Mouse (Mus musculus): ENCODE results near the gene Neb. TPM values are rescaled to one million over a fixed set of nuclear protein-coding genes. Genes with fewer than 3 reads are reported as not detected.

The Neb gene
- polyA plus RNA-seq, 1 experiment from 2014 or later: 1.2 TPM

GRCm38 (mm10) chr2:52421197-52421596 lies 42.9 kb upstream of the Neb start:
- Histone ChIP-seq H3K36me3 (ENCODE audit: control insufficient read depth, insufficient read depth, low read length) (peaks cover 5% of the 10 kb centered on the region), H3K4me1 (replicated peaks; ENCODE audit: control insufficient read depth, insufficient read depth, low read length) (peaks cover 44% of the 10 kb centered on the region), H3K27me3 (replicated peaks; ENCODE audit: control insufficient read depth, insufficient read depth, low read length) (no peaks in the 10 kb centered on the region), H3K9ac (ENCODE audit: low read depth, low read length) (no peak overlapping the region), H3K27ac (ENCODE audit: low read depth, low read length) (peak overlapping the region; percentile 3; the same call in 1 of the 2 replicates), H3K4me3 (ENCODE audit: low read depth, low read length) (no peak overlapping the region), H3K9me3 (ENCODE audit: control insufficient read depth, low read length) (no peaks in the 10 kb centered on the region), H3K4me2 (peak overlapping the region; percentile 81)
- no peak for DNase-seq (ENCODE audit: low spot score)
- ATAC-seq (replicated peaks; ENCODE audit: low FRiP score): no peak
- 43% methylated on average over 6 of the region's 6 CpGs for WGBS

GRCm38 (mm10) chr2:52420001-52420710 lies 41.9 kb upstream of the Neb start:
- WGBS: 86% methylated on average over 7 of the region's 7 CpGs
- H3K9me3 ChIP-seq (ENCODE audit: control insufficient read depth, low read length): no peaks in the 10 kb centered on the region
- H3K27me3 ChIP-seq (replicated peaks; ENCODE audit: control insufficient read depth, insufficient read depth, low read length): no peaks in the 10 kb centered on the region
- H3K4me2 ChIP-seq: peak overlapping the region; percentile 24; the same call in 1 of the 2 replicates
- H3K27ac ChIP-seq (ENCODE audit: low read depth, low read length): no peak overlapping the region
- peaks cover 13% of the 10 kb centered on the region for H3K36me3 ChIP-seq (ENCODE audit: control insufficient read depth, insufficient read depth, low read length)
- no peak overlapping the region for H3K9ac ChIP-seq (ENCODE audit: low read depth, low read length)
- H3K4me3 ChIP-seq (ENCODE audit: low read depth, low read length): no peak overlapping the region
- DNase-seq (ENCODE audit: low spot score) (no peak), ATAC-seq (replicated peaks; ENCODE audit: low FRiP score) (no peak)
- H3K4me1 ChIP-seq (replicated peaks; ENCODE audit: control insufficient read depth, insufficient read depth, low read length): peaks cover 40% of the 10 kb centered on the region

- 0 out of 2 replicates have a peak overlapping the region, but pooled peaks have one; percentile 8 for H3K4me2 ChIP-seq
- H3K27ac ChIP-seq (ENCODE audit: low read depth, low read length): no peak overlapping the region
- DNase-seq (ENCODE audit: low spot score) (no peak), ATAC-seq (replicated peaks; ENCODE audit: low FRiP score) (no peak)
- no peaks in the 10 kb centered on the region for H3K9me3 ChIP-seq (ENCODE audit: control insufficient read depth, low read length)
- H3K4me1 ChIP-seq (replicated peaks; ENCODE audit: control insufficient read depth, insufficient read depth, low read length): peaks cover 40% of the 10 kb centered on the region
- H3K4me3 ChIP-seq (ENCODE audit: low read depth, low read length): no peak overlapping the region
- no peak overlapping the region for H3K9ac ChIP-seq (ENCODE audit: low read depth, low read length)
- peaks cover 13% of the 10 kb centered on the region for H3K36me3 ChIP-seq (ENCODE audit: control insufficient read depth, insufficient read depth, low read length)
- WGBS: 62% methylated on average over 6 of the region's 6 CpGs
- no peaks in the 10 kb centered on the region for H3K27me3 ChIP-seq (replicated peaks; ENCODE audit: control insufficient read depth, insufficient read depth, low read length)
Observed at GRCm38 (mm10) chr2:52419295-52419694, 41.0 kb upstream of the Neb start.

GRCm38 (mm10) chr2:52412524-52413037 lies 34.3 kb upstream of the Neb start:
- H3K4me2 ChIP-seq: no peak overlapping the region
- DNase-seq (ENCODE audit: low spot score) (no peak), ATAC-seq (replicated peaks; ENCODE audit: low FRiP score) (no peak)
- H3K36me3 ChIP-seq (ENCODE audit: control insufficient read depth, insufficient read depth, low read length): peaks cover 56% of the 10 kb centered on the region
- no peak overlapping the region for H3K27ac ChIP-seq (ENCODE audit: low read depth, low read length)
- no peak overlapping the region for H3K4me3 ChIP-seq (ENCODE audit: low read depth, low read length)
- 92% methylated on average over 5 of the region's 5 CpGs for WGBS
- H3K27me3 ChIP-seq (replicated peaks; ENCODE audit: control insufficient read depth, insufficient read depth, low read length): no peaks in the 10 kb centered on the region
- peaks cover 21% of the 10 kb centered on the region for H3K9me3 ChIP-seq (ENCODE audit: control insufficient read depth, low read length)
- H3K4me1 ChIP-seq (replicated peaks; ENCODE audit: control insufficient read depth, insufficient read depth, low read length): no peaks in the 10 kb centered on the region
- H3K9ac ChIP-seq (ENCODE audit: low read depth, low read length): no peak overlapping the region

GRCm38 (mm10) chr2:52406480-52406879 lies 28.2 kb upstream of the Neb start:
- DNase-seq (ENCODE audit: low spot score) (no peak), ATAC-seq (replicated peaks; ENCODE audit: low FRiP score) (no peak)
- Histone ChIP-seq H3K9me3 (ENCODE audit: control insufficient read depth, low read length) (peaks cover 21% of the 10 kb centered on the region), H3K4me2 (no peak overlapping the region), H3K36me3 (ENCODE audit: control insufficient read depth, insufficient read depth, low read length) (peaks cover 43% of the 10 kb centered on the region), H3K4me3 (ENCODE audit: low read depth, low read length) (no peak overlapping the region), H3K27ac (ENCODE audit: low read depth, low read length) (no peak overlapping the region), H3K27me3 (replicated peaks; ENCODE audit: control insufficient read depth, insufficient read depth, low read length) (no peaks in the 10 kb centered on the region), H3K9ac (ENCODE audit: low read depth, low read length) (no peak overlapping the region), H3K4me1 (replicated peaks; ENCODE audit: control insufficient read depth, insufficient read depth, low read length) (no peaks in the 10 kb centered on the region)
- 93% methylated on average over 1 of the region's 1 CpGs for WGBS

- Histone ChIP-seq H3K4me2 (no peak overlapping the region), H3K36me3 (ENCODE audit: control insufficient read depth, insufficient read depth, low read length) (peaks cover 35% of the 10 kb centered on the region), H3K4me1 (replicated peaks; ENCODE audit: control insufficient read depth, insufficient read depth, low read length) (no peaks in the 10 kb centered on the region), H3K9ac (ENCODE audit: low read depth, low read length) (no peak overlapping the region), H3K27me3 (replicated peaks; ENCODE audit: control insufficient read depth, insufficient read depth, low read length) (no peaks in the 10 kb centered on the region), H3K9me3 (ENCODE audit: control insufficient read depth, low read length) (peaks cover 10% of the 10 kb centered on the region), H3K4me3 (ENCODE audit: low read depth, low read length) (no peak overlapping the region), H3K27ac (ENCODE audit: low read depth, low read length) (no peak overlapping the region)
- DNase-seq (ENCODE audit: low spot score) (no peak), ATAC-seq (replicated peaks; ENCODE audit: low FRiP score) (no peak)
- WGBS: 95% methylated on average over 5 of the region's 5 CpGs
Observed at GRCm38 (mm10) chr2:52405238-52405637, 27.0 kb upstream of the Neb start.

- Histone ChIP-seq H3K36me3 (ENCODE audit: control insufficient read depth, insufficient read depth, low read length) (no peaks in the 10 kb centered on the region), H3K4me2 (no peak overlapping the region), H3K9me3 (ENCODE audit: control insufficient read depth, low read length) (no peaks in the 10 kb centered on the region), H3K27ac (ENCODE audit: low read depth, low read length) (no peak overlapping the region), H3K4me3 (ENCODE audit: low read depth, low read length) (no peak overlapping the region), H3K4me1 (replicated peaks; ENCODE audit: control insufficient read depth, insufficient read depth, low read length) (no peaks in the 10 kb centered on the region), H3K27me3 (replicated peaks; ENCODE audit: control insufficient read depth, insufficient read depth, low read length) (no peaks in the 10 kb centered on the region), H3K9ac (ENCODE audit: low read depth, low read length) (no peak overlapping the region)
- WGBS: 82% methylated on average over 5 of the region's 5 CpGs
- DNase-seq (ENCODE audit: low spot score) (no peak), ATAC-seq (replicated peaks; ENCODE audit: low FRiP score) (no peak)
Observed at GRCm38 (mm10) chr2:52394529-52394928, 16.3 kb upstream of the Neb start.

GRCm38 (mm10) chr2:52390415-52390975 lies 12.2 kb upstream of the Neb start:
- no peak for DNase-seq (ENCODE audit: low spot score)
- 64% methylated on average over 2 of the region's 2 CpGs for WGBS
- Histone ChIP-seq H3K4me3 (ENCODE audit: low read depth, low read length) (no peak overlapping the region), H3K9me3 (ENCODE audit: control insufficient read depth, low read length) (no peaks in the 10 kb centered on the region), H3K27ac (ENCODE audit: low read depth, low read length) (no peak overlapping the region), H3K27me3 (replicated peaks; ENCODE audit: control insufficient read depth, insufficient read depth, low read length) (no peaks in the 10 kb centered on the region), H3K4me1 (replicated peaks; ENCODE audit: control insufficient read depth, insufficient read depth, low read length) (no peaks in the 10 kb centered on the region), H3K4me2 (no peak overlapping the region), H3K9ac (ENCODE audit: low read depth, low read length) (no peak overlapping the region), H3K36me3 (ENCODE audit: control insufficient read depth, insufficient read depth, low read length) (no peaks in the 10 kb centered on the region)
- no peak for ATAC-seq (replicated peaks; ENCODE audit: low FRiP score)

- WGBS: 74% methylated on average over 3 of the region's 3 CpGs
- Histone ChIP-seq H3K4me1 (replicated peaks; ENCODE audit: control insufficient read depth, insufficient read depth, low read length) (no peaks in the 10 kb centered on the region), H3K4me3 (ENCODE audit: low read depth, low read length) (no peak overlapping the region), H3K27ac (ENCODE audit: low read depth, low read length) (no peak overlapping the region), H3K9ac (ENCODE audit: low read depth, low read length) (no peak overlapping the region), H3K4me2 (no peak overlapping the region), H3K27me3 (replicated peaks; ENCODE audit: control insufficient read depth, insufficient read depth, low read length) (no peaks in the 10 kb centered on the region), H3K36me3 (ENCODE audit: control insufficient read depth, insufficient read depth, low read length) (no peaks in the 10 kb centered on the region), H3K9me3 (ENCODE audit: control insufficient read depth, low read length) (no peaks in the 10 kb centered on the region)
- ATAC-seq (replicated peaks; ENCODE audit: low FRiP score): no peak
- DNase-seq (ENCODE audit: low spot score): no peak
Observed at GRCm38 (mm10) chr2:52389975-52390374, 11.7 kb upstream of the Neb start.

Measured in liver, embryonic 11.5 days (tissue).